Mouse (Mus musculus) liver, embryonic 14.5 days (tissue): Measurements from ENCODE around the gene Slc39a1.

Experiments
- CTCF ChIP-seq: IDR thresholded peaks from 2 replicates; pipeline ENCODE4 v1.5.1; 2016; ENCODE audit warnings: antibody characterized with exemption, low read depth, control low read depth
- EP300 ChIP-seq: IDR thresholded peaks from 2 replicates; pipeline ENCODE4 v1.6.1; 2016; ENCODE audit warnings: antibody characterized with exemption, low read depth

DNA sequence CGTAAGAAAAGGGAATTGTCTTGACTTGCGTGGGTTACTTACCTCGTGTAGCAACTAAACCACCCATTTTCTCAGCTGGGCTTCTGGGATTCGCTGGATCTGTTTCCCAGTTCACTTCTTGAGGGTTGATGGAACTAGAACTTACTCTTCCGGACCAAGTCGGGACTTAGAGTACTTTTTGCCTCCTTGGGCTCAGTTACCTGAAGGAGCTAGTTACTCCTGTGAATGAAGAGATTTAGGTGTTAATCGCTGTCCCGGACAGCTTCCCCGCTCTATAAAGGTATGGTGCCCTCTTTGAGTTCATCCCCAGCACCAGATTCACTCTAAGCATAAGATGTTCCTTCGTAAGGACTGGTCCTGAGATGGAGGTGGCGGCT, 46.1 kb downstream of the Slc39a1 start:
- TF ChIP-seq CTCF (no peak), EP300 (no peak)
